Mouse (Mus musculus) myocyte (in vitro differentiated cells): ENCODE data around the gene H2-T3.

ENCODE experiments used
- CEBPB ChIP-seq: IDR thresholded peaks from 2 replicates; pipeline ENCODE4 v1.6.1; 2011; ENCODE audit warnings: mild to moderate bottlenecking, moderate library complexity; ENCODE audit not compliant: poor library complexity, insufficient read depth, severe bottlenecking
- E2F4 ChIP-seq: IDR thresholded peaks from one replicate; pipeline ENCODE4 v1.6.1; 2011; ENCODE audit warnings: mild to moderate bottlenecking, control low read depth, moderate library complexity; ENCODE audit not compliant: insufficient read depth
- MAX ChIP-seq: IDR thresholded peaks from one replicate; pipeline ENCODE4 v1.6.1; 2011; ENCODE audit warnings: low read depth, mild to moderate bottlenecking, control low read depth
- MYOD1 ChIP-seq, 3 experiments: IDR thresholded peaks; one replicate each; pipeline ENCODE4 v1.6.1; 2011; ENCODE audit warnings: control low read depth in 2 of 3, low read depth in 2 of 3, mild to moderate bottlenecking in 2 of 3, moderate library complexity in 1 of 3; ENCODE audit not compliant: insufficient read length in 2 of 3, control insufficient read depth in 1 of 3
- MYOG ChIP-seq, 3 experiments: IDR thresholded peaks; one replicate each; pipeline ENCODE4 v1.6.1; 2011; ENCODE audit warnings: control low read depth in 2 of 3, low read depth in 2 of 3, mild to moderate bottlenecking in 2 of 3; ENCODE audit not compliant: insufficient read length in 2 of 3, control insufficient read depth in 1 of 3, insufficient read depth in 1 of 3
- POLR2A ChIP-seq: IDR thresholded peaks from one replicate; pipeline ENCODE4 v1.6.1; 2011; ENCODE audit warnings: low read depth, mild to moderate bottlenecking, control low read depth, moderate library complexity; ENCODE audit not compliant: insufficient read length
- POLR2AphosphoS2 ChIP-seq: IDR thresholded peaks from one replicate; pipeline ENCODE4 v1.6.1; 2011; ENCODE audit warnings: low read depth, control low read depth; ENCODE audit not compliant: insufficient read length
- REST ChIP-seq: IDR thresholded peaks from one replicate; pipeline ENCODE4 v1.6.1; 2011; ENCODE audit warnings: mild to moderate bottlenecking, control low read depth, moderate library complexity; ENCODE audit not compliant: insufficient read depth, insufficient read length
- SRF ChIP-seq: IDR thresholded peaks from one replicate; pipeline ENCODE4 v1.6.1; 2011; ENCODE audit warnings: low read depth; ENCODE audit not compliant: control insufficient read depth, insufficient read length
- TCF12 ChIP-seq: IDR thresholded peaks from one replicate; pipeline ENCODE4 v1.6.1; 2011; ENCODE audit warnings: mild to moderate bottlenecking, control low read depth; ENCODE audit not compliant: poor library complexity, insufficient read depth, severe bottlenecking
- USF1 ChIP-seq: IDR thresholded peaks from one replicate; pipeline ENCODE4 v1.6.1; 2011; ENCODE audit warnings: low read depth, mild to moderate bottlenecking, control low read depth, moderate library complexity

- TF ChIP-seq MAX (no peak), E2F4 (no peak), MYOG (IDR thresholded peaks at IDR 0.05; ENCODE audit: control insufficient read depth in 1 of 3, insufficient read depth in 1 of 3, insufficient read length in 2 of 3, low read depth in 2 of 3) (no peak), POLR2A (no peak), USF1 (no peak), CEBPB (no peak), MYOD1 (IDR thresholded peaks at IDR 0.05; ENCODE audit: control insufficient read depth in 1 of 3, insufficient read length in 2 of 3, low read depth in 2 of 3) (peak; percentile 5 to 80 (median 14)), REST (no peak), TCF12 (no peak), SRF (no peak), POLR2AphosphoS2 (no peak)
These were observed 43.5 kb upstream of the H2-T3 start for GRCm38 (mm10) chr17:36233572-36233971.
